Mouse (Mus musculus): ENCODE measurements around the gene Abhd4. TPM values are rescaled to one million over a fixed set of nuclear protein-coding genes. Genes with fewer than 3 reads are reported as not detected.

The Abhd4 gene
- total and polyA plus RNA-seq, 2 experiments from 2014 or later, result 69.7 to 75.1 TPM

DNA sequence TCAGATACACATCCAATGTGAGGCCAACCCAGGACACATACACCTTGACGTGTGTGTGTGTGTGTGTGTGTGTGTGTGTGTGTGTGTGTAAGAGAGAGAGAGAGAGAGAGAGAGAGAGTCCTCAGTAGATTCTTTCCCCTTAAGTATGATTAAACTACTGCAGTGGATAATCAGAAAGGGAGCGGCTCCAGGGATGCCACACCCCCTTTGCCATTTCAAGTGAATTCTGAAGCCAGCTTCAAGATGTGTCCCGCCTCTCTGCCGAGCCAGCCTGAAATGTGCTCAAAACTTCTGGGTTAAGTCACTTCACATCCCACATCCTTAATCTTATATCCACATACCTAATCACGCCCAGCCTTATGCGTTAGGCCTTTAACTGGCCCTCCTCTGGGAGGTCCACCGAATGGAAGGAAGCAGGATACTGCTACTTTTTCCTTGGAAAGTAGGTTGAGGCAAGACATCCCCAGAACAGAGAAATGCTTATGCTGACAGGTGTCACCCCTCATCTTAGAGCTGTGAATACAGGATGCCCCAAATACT is 4.2 kb downstream of the Abhd4 start:
- no peak overlapping the region for H3K4me2 ChIP-seq (ENCODE audit: low read depth)
- 74% methylated on average over 7 of the region's 7 CpGs for WGBS
- no peaks in the 10 kb centered on the region for H3K9me3 ChIP-seq (ENCODE audit: low read length)
- no peaks in the 10 kb centered on the region for H3K4me1 ChIP-seq (ENCODE audit: insufficient read depth)
- no peak overlapping the region for H3K9ac ChIP-seq
- H3K4me3 ChIP-seq (ENCODE audit: low read depth, low read length), result no peak overlapping the region
- no peaks in the 10 kb centered on the region for H3K36me3 ChIP-seq (ENCODE audit: insufficient read depth)
- DNase-seq (no peak), ATAC-seq (no peak)
- TF ChIP-seq CTCF (IDR thresholded peaks at IDR 0.05; ENCODE audit: low read depth), result no peak
- H3K27ac ChIP-seq (ENCODE audit: low read depth, low read length), result no peak overlapping the region
- no peaks in the 10 kb centered on the region for H3K27me3 ChIP-seq (ENCODE audit: insufficient read depth, low read length)

DNA sequence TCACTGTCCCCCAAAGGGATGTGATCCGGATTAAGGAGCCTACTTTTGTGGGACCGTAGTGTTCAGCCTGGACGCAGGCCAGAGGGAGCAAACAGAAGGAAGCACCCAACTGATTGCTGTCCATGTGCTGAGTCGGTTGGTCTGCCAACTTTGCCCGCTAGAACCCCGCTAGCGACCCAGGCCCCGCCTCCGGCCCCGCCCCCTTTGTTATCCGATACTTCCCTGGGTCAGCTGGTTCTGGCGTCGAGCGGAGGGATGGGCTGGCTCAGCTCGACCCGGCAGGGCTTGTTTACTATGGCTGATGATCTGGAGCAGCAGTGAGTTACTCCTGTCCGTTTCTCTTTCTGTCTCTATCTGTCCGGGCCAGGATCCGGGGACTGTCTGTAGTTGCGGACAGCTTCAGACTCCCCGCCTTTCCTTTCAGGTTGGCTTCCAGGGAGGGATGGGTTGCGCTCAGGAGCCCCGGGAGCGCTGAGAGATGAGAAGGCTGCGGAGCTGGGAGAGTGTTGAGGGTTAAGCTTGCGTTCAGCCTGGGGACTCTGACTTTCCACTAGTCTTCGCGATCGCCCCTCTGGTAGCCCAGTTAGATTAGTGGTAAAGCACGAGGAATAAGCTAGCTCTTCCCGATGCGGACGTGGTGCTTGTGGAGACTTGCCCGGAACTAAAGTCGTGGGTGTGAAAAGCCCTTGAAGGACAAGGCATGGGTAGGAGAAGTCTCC is 5.2 kb downstream of the Abhd4 start:
- 2% methylated on average over 35 of the region's 35 CpGs for WGBS

DNA sequence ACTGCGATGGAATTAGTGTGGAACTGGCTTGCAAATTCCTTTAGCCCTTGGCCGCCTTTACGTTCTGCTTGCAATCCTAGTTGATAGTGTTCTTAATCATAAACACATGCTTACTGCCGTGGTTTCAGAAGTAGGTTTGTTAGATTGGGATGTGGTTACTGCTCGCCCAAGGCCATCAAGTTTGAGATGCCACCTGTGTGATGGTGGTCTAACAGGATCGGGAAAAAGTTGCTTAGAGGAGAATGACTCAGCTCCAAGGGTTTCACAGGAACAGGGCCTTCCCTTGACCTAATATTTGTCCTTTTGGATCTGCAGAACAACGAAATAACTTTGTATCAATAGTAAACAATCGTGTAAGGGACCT is 5.7 kb downstream of the Abhd4 start:
- WGBS, result 27% methylated on average over 8 of the region's 8 CpGs
- TF ChIP-seq CTCF (IDR thresholded peaks at IDR 0.05; ENCODE audit: low read depth), result no peak
- Histone ChIP-seq H3K9ac (peak overlapping the region; percentile 65; the same call in 1 of the 2 replicates), H3K4me1 (ENCODE audit: insufficient read depth) (no peaks in the 10 kb centered on the region), H3K27me3 (ENCODE audit: insufficient read depth, low read length) (no peaks in the 10 kb centered on the region), H3K9me3 (ENCODE audit: low read length) (no peaks in the 10 kb centered on the region), H3K36me3 (ENCODE audit: insufficient read depth) (no peaks in the 10 kb centered on the region), H3K27ac (ENCODE audit: low read depth, low read length) (0 out of 2 replicates have a peak overlapping the region, but pooled peaks have one; percentile 45), H3K4me3 (ENCODE audit: low read depth, low read length) (peak overlapping the region; percentile 52), H3K4me2 (ENCODE audit: low read depth) (peak overlapping the region; percentile 82)
- DNase-seq, result no peak
- ATAC-seq, result no peak

More for the DNA sequence above, 5.2 kb downstream of the Abhd4 start:
- peak; percentile 91 for ATAC-seq
- peak; percentile 69 for DNase-seq
- no peaks in the 10 kb centered on the region for H3K36me3 ChIP-seq (ENCODE audit: insufficient read depth)
- H3K4me2 ChIP-seq (ENCODE audit: low read depth), result peak overlapping the region; percentile 82
- H3K9ac ChIP-seq, result peak overlapping the region; percentile 65
- H3K4me1 ChIP-seq (ENCODE audit: insufficient read depth), result no peaks in the 10 kb centered on the region
- H3K4me3 ChIP-seq (ENCODE audit: low read depth, low read length), result peak overlapping the region; percentile 52
- no peaks in the 10 kb centered on the region for H3K27me3 ChIP-seq (ENCODE audit: insufficient read depth, low read length)
- no peaks in the 10 kb centered on the region for H3K9me3 ChIP-seq (ENCODE audit: low read length)
- TF ChIP-seq CTCF (IDR thresholded peaks at IDR 0.05; ENCODE audit: low read depth), result no peak
- peak overlapping the region; percentile 45; the same call in 1 of the 2 replicates for H3K27ac ChIP-seq (ENCODE audit: low read depth, low read length)

DNA sequence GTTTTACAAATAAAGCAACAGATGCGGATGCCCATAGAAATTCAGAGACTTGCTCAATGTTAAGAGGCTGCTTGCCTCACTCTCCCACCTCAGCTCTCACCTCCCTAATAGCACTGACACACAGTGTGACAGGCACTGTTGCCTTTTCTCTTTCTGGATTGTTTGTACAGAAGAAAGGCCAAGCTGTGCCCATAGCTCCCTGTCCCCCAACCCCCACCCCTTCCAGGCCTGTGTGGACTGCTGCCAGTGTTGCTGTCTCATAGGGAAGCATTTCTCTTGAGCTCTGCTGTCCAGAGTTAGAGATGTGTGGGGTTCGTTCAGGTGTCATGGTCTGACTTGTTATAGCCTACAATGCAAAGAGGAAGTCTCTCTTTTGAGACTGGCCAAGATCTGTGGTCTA is 6.2 kb downstream of the Abhd4 start:
- no peak overlapping the region for H3K9ac ChIP-seq
- H3K36me3 ChIP-seq (ENCODE audit: insufficient read depth), result no peaks in the 10 kb centered on the region
- whole genome bisulfite sequencing, result 63% methylated on average over 2 of the region's 2 CpGs
- TF ChIP-seq CTCF (IDR thresholded peaks at IDR 0.05; ENCODE audit: low read depth), result no peak
- H3K27ac ChIP-seq (ENCODE audit: low read depth, low read length), result no peak overlapping the region
- no peaks in the 10 kb centered on the region for H3K27me3 ChIP-seq (ENCODE audit: insufficient read depth, low read length)
- peak overlapping the region; percentile 82 for H3K4me2 ChIP-seq (ENCODE audit: low read depth)
- H3K9me3 ChIP-seq (ENCODE audit: low read length), result no peaks in the 10 kb centered on the region
- no peaks in the 10 kb centered on the region for H3K4me1 ChIP-seq (ENCODE audit: insufficient read depth)
- ATAC-seq (no peak), DNase-seq (no peak)
- peak overlapping the region; percentile 52; the same call in 1 of the 2 replicates for H3K4me3 ChIP-seq (ENCODE audit: low read depth, low read length)

DNA sequence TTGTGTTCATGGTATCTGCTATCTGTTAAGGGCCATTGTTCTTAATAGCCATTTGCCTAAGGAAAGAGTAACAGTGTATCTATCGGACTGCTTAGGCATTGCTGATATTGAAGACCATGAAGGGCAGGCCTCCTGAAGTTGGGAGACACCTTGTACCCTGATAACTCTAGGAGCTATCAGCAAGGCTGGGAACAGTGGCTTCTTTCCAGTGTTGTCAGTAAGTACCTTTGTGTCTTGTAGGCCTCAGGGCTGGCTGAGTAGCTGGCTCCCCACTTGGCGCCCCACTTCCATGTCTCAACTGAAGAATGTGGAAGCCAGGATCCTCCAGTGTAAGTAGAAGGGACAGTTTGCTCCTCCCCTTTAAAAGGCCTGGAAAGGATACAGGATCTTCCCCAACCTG is 7.4 kb downstream of the Abhd4 start:
- Histone ChIP-seq H3K4me2 (ENCODE audit: low read depth) (no peak overlapping the region), H3K4me1 (ENCODE audit: insufficient read depth) (no peaks in the 10 kb centered on the region), H3K4me3 (ENCODE audit: low read depth, low read length) (no peak overlapping the region), H3K9ac (no peak overlapping the region), H3K27ac (ENCODE audit: low read depth, low read length) (no peak overlapping the region), H3K9me3 (ENCODE audit: low read length) (no peaks in the 10 kb centered on the region), H3K27me3 (ENCODE audit: insufficient read depth, low read length) (no peaks in the 10 kb centered on the region), H3K36me3 (ENCODE audit: insufficient read depth) (no peaks in the 10 kb centered on the region)
- WGBS, result 92% methylated on average over 2 of the region's 2 CpGs
- DNase-seq (no peak), ATAC-seq (no peak)
- TF ChIP-seq CTCF (IDR thresholded peaks at IDR 0.05; ENCODE audit: low read depth), result no peak

DNA sequence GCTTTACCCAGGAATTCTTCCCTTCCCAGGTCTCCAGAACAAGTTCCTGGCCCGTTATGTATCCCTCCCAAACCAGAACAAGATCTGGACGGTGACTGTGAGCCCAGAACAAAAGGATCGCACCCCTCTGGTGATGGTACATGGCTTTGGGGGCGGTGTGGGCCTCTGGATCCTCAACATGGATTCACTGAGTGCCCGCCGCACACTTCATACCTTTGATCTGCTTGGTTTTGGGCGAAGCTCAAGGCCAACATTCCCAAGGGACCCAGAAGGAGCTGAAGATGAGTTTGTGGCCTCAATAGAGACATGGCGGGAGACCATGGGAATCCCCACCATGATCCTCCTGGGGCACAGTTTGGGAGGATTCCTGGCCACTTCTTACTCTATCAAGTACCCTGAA is 8.6 kb downstream of the Abhd4 start:
- Histone ChIP-seq H3K27me3 (ENCODE audit: insufficient read depth, low read length) (no peaks in the 10 kb centered on the region), H3K36me3 (ENCODE audit: insufficient read depth) (no peaks in the 10 kb centered on the region), H3K4me1 (ENCODE audit: insufficient read depth) (no peaks in the 10 kb centered on the region), H3K27ac (ENCODE audit: low read depth, low read length) (no peak overlapping the region), H3K9me3 (ENCODE audit: low read length) (no peaks in the 10 kb centered on the region), H3K4me2 (ENCODE audit: low read depth) (no peak overlapping the region), H3K9ac (no peak overlapping the region), H3K4me3 (ENCODE audit: low read depth, low read length) (no peak overlapping the region)
- no peak for TF ChIP-seq CTCF (IDR thresholded peaks at IDR 0.05; ENCODE audit: low read depth)
- 91% methylated on average over 8 of the region's 8 CpGs for WGBS
- no peak for DNase-seq
- ATAC-seq, result no peak

DNA sequence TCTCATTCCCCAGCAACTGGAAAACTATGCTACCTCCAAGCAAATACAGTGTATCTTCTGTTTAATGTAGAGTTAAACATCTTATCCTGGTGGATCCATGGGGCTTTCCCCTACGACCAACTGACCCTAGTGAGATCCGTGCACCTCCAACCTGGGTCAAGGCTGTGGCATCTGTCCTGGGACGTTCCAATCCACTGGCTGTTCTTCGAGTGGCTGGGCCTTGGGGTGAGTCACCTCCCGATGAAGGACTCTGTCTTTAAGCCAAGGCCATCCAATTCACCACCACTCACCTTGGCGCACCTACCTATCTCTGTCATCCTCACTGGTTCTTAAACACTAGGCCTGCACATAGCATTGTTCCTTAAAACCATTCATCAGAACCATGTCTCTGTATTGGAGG is 9.1 kb downstream of the Abhd4 start:
- ATAC-seq (no peak), DNase-seq (no peak)
- 95% methylated on average over 6 of the region's 6 CpGs for WGBS
- no peak overlapping the region for H3K4me3 ChIP-seq (ENCODE audit: low read depth, low read length)
- H3K27me3 ChIP-seq (ENCODE audit: insufficient read depth, low read length), result no peaks in the 10 kb centered on the region
- H3K9ac ChIP-seq, result no peak overlapping the region
- H3K36me3 ChIP-seq (ENCODE audit: insufficient read depth), result no peaks in the 10 kb centered on the region
- no peak for TF ChIP-seq CTCF (IDR thresholded peaks at IDR 0.05; ENCODE audit: low read depth)
- no peaks in the 10 kb centered on the region for H3K9me3 ChIP-seq (ENCODE audit: low read length)
- no peak overlapping the region for H3K27ac ChIP-seq (ENCODE audit: low read depth, low read length)
- H3K4me1 ChIP-seq (ENCODE audit: insufficient read depth), result no peaks in the 10 kb centered on the region
- H3K4me2 ChIP-seq (ENCODE audit: low read depth), result no peak overlapping the region

Data from forebrain, postnatal 0 days (tissue).